Mouse (Mus musculus): ENCODE measurements around the gene B130006D01Rik.

The B130006D01Rik gene

DNA sequence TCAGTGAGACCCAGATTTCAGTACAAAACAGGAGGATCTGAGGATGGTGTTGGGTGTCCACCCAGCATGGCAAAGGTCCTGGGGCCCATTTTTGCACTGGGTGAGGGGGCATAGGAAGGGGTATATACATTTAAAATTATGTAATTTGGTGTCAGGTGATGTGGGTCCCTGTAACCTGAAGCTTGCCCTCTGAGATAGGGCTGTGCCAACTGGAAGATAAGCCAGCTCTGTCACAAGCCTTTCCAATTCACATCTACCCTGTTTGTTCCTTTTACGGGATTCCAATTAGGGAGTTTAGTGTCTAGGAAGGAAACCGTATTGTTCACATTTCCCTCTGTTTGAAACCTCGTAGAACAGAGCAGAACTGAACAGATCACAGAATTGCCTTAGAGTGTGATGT is 49.9 kb downstream of the B130006D01Rik start:
- no peak for DNase-seq
